Mouse (Mus musculus): ENCODE measurements around the gene Rab3gap2.

- TF ChIP-seq CTCF (IDR thresholded peaks at IDR 0.05; ENCODE audit: insufficient read depth, low read length) (no peak), POLR2A (IDR thresholded peaks at IDR 0.05; ENCODE audit: borderline replicate concordance, extremely low read depth, low read depth, low read length) (no peak)
These were observed 4.8 kb downstream of the Rab3gap2 start for GRCm38 (mm10) chr1:185208766-185209165.
